Mouse (Mus musculus) bone marrow macrophage, adult 2 months (primary cell): ENCODE data around the gene Cxcl16.

Source experiments
- CTCF ChIP-seq: IDR thresholded peaks from 2 replicates; pipeline ENCODE4 v1.5.1; 2012; ENCODE audit warnings: low read depth, mild to moderate bottlenecking, low read length, moderate library complexity
- POLR2A ChIP-seq: IDR thresholded peaks from 2 replicates; pipeline ENCODE4 v1.6.1; 2012; ENCODE audit warnings: mild to moderate bottlenecking, low read depth, low read length, borderline replicate concordance

DNA sequence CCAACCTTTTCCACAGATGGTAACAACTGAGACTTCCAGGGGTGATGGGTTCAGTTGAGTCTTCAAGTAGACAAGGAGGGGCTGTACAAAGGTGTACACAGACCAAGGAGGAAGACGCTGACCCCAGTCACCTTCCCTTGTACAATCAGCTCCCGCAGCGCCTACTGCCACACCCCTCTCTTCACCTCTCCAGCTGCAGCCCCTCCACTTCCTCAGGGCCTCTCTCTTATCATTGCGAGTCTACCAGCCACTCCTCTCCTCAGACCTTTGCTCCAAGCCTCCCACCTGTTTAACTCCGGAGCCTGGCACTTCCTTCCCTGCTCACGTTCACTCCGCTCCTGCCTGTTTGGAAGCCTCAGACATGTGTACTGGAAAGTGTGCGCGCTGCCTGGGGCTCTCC is 45.2 kb upstream of the Cxcl16 start, which contains the start of gene Tm4sf5:
- TF ChIP-seq CTCF (no peak), POLR2A (no peak)
